Mouse (Mus musculus): ENCODE measurements at regions not wholly inside any gene's neighbourhood (a gene's known extent, or its start where the extent isn't known, plus 50 kb on each side); places are given as distances from the start of the nearest gene placed in this dataset.

- TF ChIP-seq CTCF (IDR thresholded peaks at IDR 0.05; ENCODE audit: low read depth) (no peak), EP300 (IDR thresholded peaks at IDR 0.05; ENCODE audit: low read depth) (no peak)
Measured at GRCm38 (mm10) chr13:84366839-84367238, 144.7 kb downstream of the Tmem161b start.
